Mouse (Mus musculus) embryonic facial prominence, embryonic 12.5 days (tissue): ENCODE data around the gene Serpinb8. TPM values are rescaled to one million over a fixed set of nuclear protein-coding genes. Genes with fewer than 3 reads are reported as not detected.

Experiments used
- ATAC-seq: fragments of 200-750 bp; cut with Nextera tagmentation; 2 replicates; pipeline ENCODE4 v1.8.0; 2017; ENCODE audit not compliant: insufficient number of reproducible peaks, insufficient read depth, low FRiP score, low TSS enrichment
- H3K27ac ChIP-seq: fragments of 300-500 bp; sonication (generic); 2 replicates; pipeline ENCODE4 v1.5.1; 2016; ENCODE audit warnings: mild to moderate bottlenecking
- H3K27me3 ChIP-seq: fragments of 300-500 bp; sonication (generic); 2 replicates; pipeline ENCODE4 v1.6.1; 2016; ENCODE audit warnings: mild to moderate bottlenecking, moderate library complexity
- H3K36me3 ChIP-seq: fragments of 300-500 bp; sonication (generic); 2 replicates; pipeline ENCODE4 v1.6.1; 2016; ENCODE audit warnings: mild to moderate bottlenecking
- H3K4me1 ChIP-seq: fragments of 300-500 bp; sonication (generic); 2 replicates; pipeline ENCODE4 v1.6.1; 2016
- H3K4me2 ChIP-seq: fragments of 300-500 bp; sonication (generic); replicated peaks from 2 replicates; pipeline ENCODE4 v1.6.1; 2016; ENCODE audit warnings: mild to moderate bottlenecking, moderate library complexity
- H3K4me3 ChIP-seq: fragments of 300-500 bp; sonication (generic); 2 replicates; pipeline ENCODE4 v1.5.1; 2016; ENCODE audit warnings: mild to moderate bottlenecking
- H3K9ac ChIP-seq: fragments of 300-500 bp; sonication (generic); 2 replicates; pipeline ENCODE4 v1.6.1; 2016; ENCODE audit warnings: mild to moderate bottlenecking, moderate library complexity
- H3K9me3 ChIP-seq: fragments of 300-500 bp; sonication (generic); 2 replicates; pipeline ENCODE4 v1.6.1; 2016; ENCODE audit warnings: mild to moderate bottlenecking, moderate library complexity
- WGBS: fragments of 180-500 bp; shearing (Covaris S2); methylation state at CpG from one replicate; pipeline ENCODE4 v1.1.7; 2016; 5-methylcytosine and 5-hydroxymethylcytosine counted together
- polyA plus RNA-seq: library from polyadenylated mRNA; unstranded; fragments of >200 nt; fragmentation: Nextera tagmentation; extraction: Ambion mirVana; gene quantifications from 2 replicates; pipeline ENCODE4 v1.2.1, GENCODE M21; 2016

Gene Serpinb8
- polyA plus RNA-seq, 1 experiment from 2014 or later: 1.4 TPM

- 63% methylated on average over 1 of the region's 1 CpGs for WGBS
- no peak for ATAC-seq
- Histone ChIP-seq H3K27me3 (no peaks in the 10 kb centered on the region), H3K9ac (no peak overlapping the region), H3K36me3 (no peaks in the 10 kb centered on the region), H3K27ac (no peak overlapping the region), H3K4me2 (no peak overlapping the region), H3K4me3 (no peak overlapping the region), H3K9me3 (no peaks in the 10 kb centered on the region), H3K4me1 (0 out of 2 replicates have a peak, but pooled peaks cover 3% of the 10 kb centered on the region)
Observed at GRCm38 (mm10) chr1:107588642-107589041, 1.2 kb upstream of the Serpinb8 start.

- no peaks in the 10 kb centered on the region for H3K27me3 ChIP-seq
- H3K27ac ChIP-seq: no peak overlapping the region
- H3K36me3 ChIP-seq: no peaks in the 10 kb centered on the region
- H3K9ac ChIP-seq: no peak overlapping the region
- 0 out of 2 replicates have a peak, but pooled peaks cover 3% of the 10 kb centered on the region for H3K4me1 ChIP-seq
- ATAC-seq: no peak
- WGBS: 78% methylated on average over 3 of the region's 3 CpGs
- H3K4me3 ChIP-seq: no peak overlapping the region
- no peak overlapping the region for H3K4me2 ChIP-seq
- no peaks in the 10 kb centered on the region for H3K9me3 ChIP-seq
Observed at GRCm38 (mm10) chr1:107592644-107593043, 2.8 kb downstream of the Serpinb8 start.

- no peak overlapping the region for H3K9ac ChIP-seq
- 0 out of 2 replicates have a peak, but pooled peaks cover 3% of the 10 kb centered on the region for H3K4me1 ChIP-seq
- no peaks in the 10 kb centered on the region for H3K9me3 ChIP-seq
- H3K27me3 ChIP-seq: no peaks in the 10 kb centered on the region
- H3K4me3 ChIP-seq: no peak overlapping the region
- no peaks in the 10 kb centered on the region for H3K36me3 ChIP-seq
- no peak overlapping the region for H3K4me2 ChIP-seq
- no peak for ATAC-seq
- no peak overlapping the region for H3K27ac ChIP-seq
- WGBS: 73% methylated on average over 2 of the region's 2 CpGs
Observed at GRCm38 (mm10) chr1:107593469-107593868, 3.7 kb downstream of the Serpinb8 start.

GRCm38 (mm10) chr1:107596874-107597273 lies 7.1 kb downstream of the Serpinb8 start:
- no peak overlapping the region for H3K4me2 ChIP-seq
- H3K9ac ChIP-seq: no peak overlapping the region
- H3K27ac ChIP-seq: no peak overlapping the region
- no peaks in the 10 kb centered on the region for H3K4me1 ChIP-seq
- no peak overlapping the region for H3K4me3 ChIP-seq
- H3K9me3 ChIP-seq: no peaks in the 10 kb centered on the region
- H3K27me3 ChIP-seq: no peaks in the 10 kb centered on the region
- no peak for ATAC-seq
- no peaks in the 10 kb centered on the region for H3K36me3 ChIP-seq

- Histone ChIP-seq H3K36me3 (no peaks in the 10 kb centered on the region), H3K27ac (no peak overlapping the region), H3K27me3 (no peaks in the 10 kb centered on the region), H3K4me2 (no peak overlapping the region), H3K4me1 (no peaks in the 10 kb centered on the region), H3K4me3 (no peak overlapping the region), H3K9ac (no peak overlapping the region), H3K9me3 (no peaks in the 10 kb centered on the region)
- ATAC-seq: no peak
Observed at GRCm38 (mm10) chr1:107598476-107598875, 8.7 kb downstream of the Serpinb8 start.

GRCm38 (mm10) chr1:107608942-107609341 lies 19.1 kb downstream of the Serpinb8 start:
- Histone ChIP-seq H3K36me3 (no peaks in the 10 kb centered on the region), H3K4me1 (no peaks in the 10 kb centered on the region), H3K9me3 (no peaks in the 10 kb centered on the region), H3K27me3 (no peaks in the 10 kb centered on the region), H3K4me3 (no peak overlapping the region), H3K4me2 (no peak overlapping the region), H3K27ac (no peak overlapping the region), H3K9ac (no peak overlapping the region)
- ATAC-seq: no peak
- 64% methylated on average over 1 of the region's 1 CpGs for WGBS

GRCm38 (mm10) chr1:107614087-107614486 lies 24.3 kb downstream of the Serpinb8 start:
- Histone ChIP-seq H3K27me3 (no peaks in the 10 kb centered on the region), H3K27ac (no peak overlapping the region), H3K4me2 (no peak overlapping the region), H3K36me3 (no peaks in the 10 kb centered on the region), H3K9me3 (no peaks in the 10 kb centered on the region), H3K4me1 (no peaks in the 10 kb centered on the region), H3K9ac (no peak overlapping the region), H3K4me3 (no peak overlapping the region)
- WGBS: 90% methylated on average over 2 of the region's 2 CpGs
- ATAC-seq: no peak

GRCm38 (mm10) chr1:107622017-107622416 lies 32.2 kb downstream of the Serpinb8 start:
- Histone ChIP-seq H3K9ac (no peak overlapping the region), H3K4me1 (no peaks in the 10 kb centered on the region), H3K36me3 (no peaks in the 10 kb centered on the region), H3K4me3 (no peak overlapping the region), H3K27ac (no peak overlapping the region), H3K27me3 (no peaks in the 10 kb centered on the region), H3K9me3 (no peaks in the 10 kb centered on the region), H3K4me2 (no peak overlapping the region)
- 53% methylated on average over 4 of the region's 4 CpGs for WGBS
- ATAC-seq: no peak

- Histone ChIP-seq H3K36me3 (no peaks in the 10 kb centered on the region), H3K27me3 (no peaks in the 10 kb centered on the region), H3K4me1 (no peaks in the 10 kb centered on the region), H3K27ac (no peak overlapping the region), H3K4me2 (no peak overlapping the region), H3K9me3 (no peaks in the 10 kb centered on the region), H3K9ac (no peak overlapping the region), H3K4me3 (no peak overlapping the region)
- ATAC-seq: no peak
- 33% methylated on average over 4 of the region's 4 CpGs for WGBS
Observed at GRCm38 (mm10) chr1:107635936-107636335, 46.1 kb downstream of the Serpinb8 start.

- Histone ChIP-seq H3K27ac (no peak overlapping the region), H3K4me3 (no peak overlapping the region), H3K4me2 (no peak overlapping the region), H3K4me1 (no peaks in the 10 kb centered on the region), H3K9me3 (no peaks in the 10 kb centered on the region), H3K36me3 (no peaks in the 10 kb centered on the region), H3K27me3 (no peaks in the 10 kb centered on the region), H3K9ac (no peak overlapping the region)
- ATAC-seq: no peak
- WGBS: 91% methylated on average over 1 of the region's 1 CpGs
Observed at GRCm38 (mm10) chr1:107638056-107638455, 48.2 kb downstream of the Serpinb8 start.

- Histone ChIP-seq H3K36me3 (no peaks in the 10 kb centered on the region), H3K4me1 (no peaks in the 10 kb centered on the region), H3K4me2 (no peak overlapping the region), H3K4me3 (no peak overlapping the region), H3K9ac (no peak overlapping the region), H3K27ac (no peak overlapping the region), H3K27me3 (no peaks in the 10 kb centered on the region), H3K9me3 (no peaks in the 10 kb centered on the region)
- 79% methylated on average over 3 of the region's 3 CpGs for WGBS
- ATAC-seq: no peak
Observed at GRCm38 (mm10) chr1:107638459-107638858, 48.7 kb downstream of the Serpinb8 start.

- no peaks in the 10 kb centered on the region for H3K9me3 ChIP-seq
- H3K27ac ChIP-seq: no peak overlapping the region
- 75% methylated on average over 2 of the region's 2 CpGs for WGBS
- H3K4me1 ChIP-seq: no peaks in the 10 kb centered on the region
- ATAC-seq: no peak
- no peaks in the 10 kb centered on the region for H3K27me3 ChIP-seq
- H3K36me3 ChIP-seq: no peaks in the 10 kb centered on the region
- no peak overlapping the region for H3K4me3 ChIP-seq
- no peak overlapping the region for H3K9ac ChIP-seq
- no peak overlapping the region for H3K4me2 ChIP-seq
Observed at GRCm38 (mm10) chr1:107642457-107643118, 52.8 kb downstream of the Serpinb8 start.
